Mouse (Mus musculus) CH12.LX (cell line): ENCODE results near the gene Dapk2. TPM values are rescaled to one million over a fixed set of nuclear protein-coding genes. Genes with fewer than 3 reads are reported as not detected.

Source experiments
- DNase-seq: peaks from one replicate; pipeline ENCODE4 v3.0.0-alpha.2; 2013; ENCODE audit errors: extremely low read depth
- H3K27ac ChIP-seq: 2 replicates; pipeline ENCODE4 v1.5.1; 2012; ENCODE audit warnings: low read depth, mild to moderate bottlenecking, control low read depth, moderate library complexity; ENCODE audit not compliant: insufficient read depth
- H3K27me3 ChIP-seq: replicated peaks from 2 replicates; pipeline ENCODE3; 2012; ENCODE audit warnings: inconsistent platforms
- H3K36me3 ChIP-seq, 2 experiments: replicated peaks in 1 of 2; 2 replicates each; pipeline versions ENCODE3 to v1.6.1; 2012; ENCODE audit warnings: inconsistent platforms in 1 of 2, low read length in 1 of 2, mild to moderate bottlenecking in 1 of 2, mixed read lengths in 1 of 2, moderate library complexity in 1 of 2; ENCODE audit not compliant: control insufficient read depth in 1 of 2, insufficient read depth in 1 of 2
- H3K4me1 ChIP-seq, 2 experiments: 2 replicates each; pipeline ENCODE4 v1.6.1; 2012; ENCODE audit warnings: inconsistent platforms in 1 of 2, moderate library complexity in 1 of 2; ENCODE audit not compliant: insufficient read depth in 2 of 2, control insufficient read depth in 1 of 2
- H3K4me2 ChIP-seq: 2 replicates; pipeline ENCODE4 v1.6.1; 2012; ENCODE audit warnings: low read depth, mild to moderate bottlenecking, control low read depth; ENCODE audit not compliant: poor library complexity, insufficient read depth, severe bottlenecking
- H3K4me3 ChIP-seq, 3 experiments: fragments of 150-350 bp in 1 of 3; sonication (generic) in 1 of 3; replicated peaks in 1 of 3; 2 replicates each; pipeline versions ENCODE3 to v1.5.1; 2011 to 2012; ENCODE audit warnings: low read depth in 2 of 3, low read length in 2 of 3, mild to moderate bottlenecking in 2 of 3, moderate library complexity in 2 of 3, control low read depth in 1 of 3, improper control_type of control experiment in 1 of 3, inconsistent platforms in 1 of 3, mixed read lengths in 1 of 3; ENCODE audit not compliant: poor library complexity in 1 of 3
- H3K79me2 ChIP-seq: replicated peaks from 2 replicates; pipeline ENCODE4 v1.6.1; 2012; ENCODE audit warnings: mild to moderate bottlenecking, moderate library complexity; ENCODE audit not compliant: control insufficient read depth, poor library complexity, insufficient read depth, severe bottlenecking; ENCODE audit errors: extremely low read depth
- H3K9ac ChIP-seq: 2 replicates; pipeline ENCODE4 v1.6.1; 2012; ENCODE audit warnings: low read depth, mild to moderate bottlenecking, control low read depth, moderate library complexity; ENCODE audit not compliant: insufficient read depth
- H3K9me3 ChIP-seq: replicated peaks from 2 replicates; pipeline ENCODE3; 2012; ENCODE audit warnings: low read length, inconsistent platforms, mixed read lengths
- ELF1 ChIP-seq: IDR thresholded peaks from 2 replicates; pipeline ENCODE4 v1.6.1; 2014; ENCODE audit warnings: low read depth, mild to moderate bottlenecking, inconsistent platforms, low read length, improper control_type of control experiment
- EP300 ChIP-seq: IDR thresholded peaks from 2 replicates; pipeline ENCODE4 v1.6.1; 2011; ENCODE audit warnings: low read length, improper control_type of control experiment
- ETS1 ChIP-seq: conservative IDR thresholded peaks from 2 replicates; pipeline ENCODE4 v1.6.1; 2012; ENCODE audit warnings: low read depth, mild to moderate bottlenecking, inconsistent platforms, low read length, improper control_type of control experiment, moderate library complexity
- GABPA ChIP-seq: IDR thresholded peaks from 2 replicates; pipeline ENCODE4 v1.6.1; 2012; ENCODE audit warnings: low read depth, low read length, improper control_type of control experiment, inconsistent platforms; ENCODE audit not compliant: insufficient replicate concordance
- HCFC1 ChIP-seq: IDR thresholded peaks from 2 replicates; pipeline ENCODE4 v1.6.1; 2012; ENCODE audit warnings: low read depth, mild to moderate bottlenecking, inconsistent platforms, low read length, improper control_type of control experiment
- IRF4 ChIP-seq: IDR thresholded peaks from 2 replicates; pipeline ENCODE4 v1.6.1; 2014; ENCODE audit warnings: low read depth, mild to moderate bottlenecking, inconsistent platforms, low read length, improper control_type of control experiment
- KAT2A ChIP-seq: IDR thresholded peaks from 2 replicates; pipeline ENCODE4 v1.6.1; 2012; ENCODE audit warnings: low read length, improper control_type of control experiment, inconsistent platforms; ENCODE audit not compliant: insufficient replicate concordance
- MAX ChIP-seq: IDR thresholded peaks from 2 replicates; pipeline ENCODE4 v1.6.1; 2011; ENCODE audit warnings: low read length, improper control_type of control experiment
- MEF2A ChIP-seq: IDR thresholded peaks from 2 replicates; pipeline ENCODE4 v1.6.1; 2014; ENCODE audit warnings: low read depth, mild to moderate bottlenecking, inconsistent platforms, low read length, improper control_type of control experiment, borderline replicate concordance
- MXI1 ChIP-seq: IDR thresholded peaks from 2 replicates; pipeline ENCODE4 v1.6.1; 2011; ENCODE audit warnings: mild to moderate bottlenecking, low read depth, low read length, improper control_type of control experiment
- NRF1 ChIP-seq: IDR thresholded peaks from 2 replicates; pipeline ENCODE4 v1.6.1; 2014; ENCODE audit warnings: low read depth, mild to moderate bottlenecking, inconsistent platforms, low read length, improper control_type of control experiment, moderate library complexity
- PAX5 ChIP-seq: IDR thresholded peaks from 2 replicates; pipeline ENCODE4 v1.6.1; 2012; ENCODE audit warnings: low read length, inconsistent platforms, mixed read lengths
- POLR2A ChIP-seq: IDR thresholded peaks from 2 replicates; pipeline ENCODE4 v1.6.1; 2011; ENCODE audit warnings: low read depth, mild to moderate bottlenecking, improper control_type of control experiment, low read length
- RAD21 ChIP-seq: IDR thresholded peaks from 2 replicates; pipeline ENCODE4 v1.6.1; 2011; ENCODE audit warnings: low read depth, mild to moderate bottlenecking, low read length, improper control_type of control experiment, moderate library complexity
- SMC3 ChIP-seq: IDR thresholded peaks from 2 replicates; pipeline ENCODE4 v1.6.1; 2011; ENCODE audit warnings: low read depth, low read length, improper control_type of control experiment
- TCF12 ChIP-seq: IDR thresholded peaks from 2 replicates; pipeline ENCODE4 v1.6.1; 2014; ENCODE audit warnings: low read depth, mild to moderate bottlenecking, inconsistent platforms, low read length, improper control_type of control experiment
- USF1 ChIP-seq: IDR thresholded peaks from 2 replicates; pipeline ENCODE4 v1.6.1; 2014; ENCODE audit warnings: low read depth, mild to moderate bottlenecking, inconsistent platforms, low read length, improper control_type of control experiment
- USF2 ChIP-seq: conservative IDR thresholded peaks from 2 replicates; pipeline ENCODE4 v1.6.1; 2011; ENCODE audit warnings: low read depth, low read length, improper control_type of control experiment
- ZC3H11A ChIP-seq: IDR thresholded peaks from 2 replicates; pipeline ENCODE4 v1.6.1; 2012; ENCODE audit warnings: low read depth, mild to moderate bottlenecking, inconsistent platforms, low read length, improper control_type of control experiment
- dilution Hi-C: fragments of 300-500 bp; cut with MboI; formaldehyde crosslinking; loops from 2 replicates; pipeline ENCODE4 v1.14.3; 2020; ENCODE audit warnings: low sequenced_read_pairs; ENCODE audit not compliant: extremely low pct_unique_long_range_greater_than_20kb, extremely low pct_ligation_motif_present
- in situ Hi-C: fragments of 300-500 bp; cut with MboI; formaldehyde crosslinking; loops from 3 replicates; pipeline ENCODE4 v1.14.3; 2019; ENCODE audit warnings: low sequenced_read_pairs, low pct_ligation_motif_present, low pct_unique_long_range_greater_than_20kb, mixed read lengths
- polyA plus RNA-seq: library from polyadenylated mRNA; unstranded; fragments of >175 nt; gene quantifications from 2 replicates; pipeline ENCODE4 v1.2.1, GENCODE M21; 2012; ENCODE audit warnings: low read depth; ENCODE audit not compliant: insufficient read length
- total RNA-seq, 2 experiments: library from RNA; depleted of rRNA; stranded (reverse); fragments of 300-350 nt in 1 of 2; fragments of >200 nt in 1 of 2; gene quantifications; 2 replicates each; pipeline ENCODE4 v1.2.3; 2012 to 2014

Dapk2 gene
- total and polyA plus RNA-seq, 3 experiments = 25.2 to 60.3 (median 39.0) TPM

- DNase-seq = no peak
- H3K9ac ChIP-seq = no peak overlapping the region
- peaks cover 0 to 39% of the 10 kb centered on the region in 2 experiments; a peak in 2 of 4 replicates for H3K4me1 ChIP-seq
- in situ Hi-C loops (loop anchor here (25.0 kb wide), 1 partner anchor 241 kb away; no protein-coding TSS in a partner anchor), dilution Hi-C loops (no loop called here)
- H3K27ac ChIP-seq = no peak overlapping the region
- no peaks in the 10 kb centered on the region; the same call in 1 of the 2 replicates for H3K79me2 ChIP-seq
- H3K9me3 ChIP-seq = no peaks in the 10 kb centered on the region
- peaks cover 14 to 88% of the 10 kb centered on the region in 2 experiments for H3K36me3 ChIP-seq
- TF ChIP-seq GABPA (no peak), MAX (no peak), MEF2A (no peak), RAD21 (no peak), TCF12 (no peak), SMC3 (no peak), POLR2A (no peak), MXI1 (no peak)
- no peak overlapping the region for H3K4me2 ChIP-seq
- H3K4me3 ChIP-seq = no peak overlapping the region
- no peaks in the 10 kb centered on the region for H3K27me3 ChIP-seq
Measured at GRCm38 (mm10) chr9:66171275-66171921, 13.4 kb downstream of the Dapk2 start.

- H3K36me3 ChIP-seq = peaks cover 14 to 88% of the 10 kb centered on the region in 2 experiments
- in situ Hi-C loops = loop anchor here (25.0 kb wide), 1 partner anchor 239 kb away; no protein-coding TSS in a partner anchor
Measured at GRCm38 (mm10) chr9:66173316-66173855, 15.4 kb downstream of the Dapk2 start.

More at GRCm38 (mm10) chr9:66173316-66173855, 15.4 kb downstream of the Dapk2 start:
- Histone ChIP-seq H3K9ac (no peak overlapping the region), H3K4me3 (no peak overlapping the region), H3K27ac (no peak overlapping the region), H3K9me3 (no peaks in the 10 kb centered on the region), H3K79me2 (no peaks in the 10 kb centered on the region; the same call in none of the 2 replicates), H3K27me3 (no peaks in the 10 kb centered on the region), H3K4me1 (peaks cover 3 to 35% of the 10 kb centered on the region in 2 experiments; a peak in 2 of 4 replicates), H3K4me2 (no peak overlapping the region)
- dilution Hi-C loops = no loop called here
- TF ChIP-seq HCFC1 = no peak
- TF ChIP-seq EP300 = no peak
- no peak for TF ChIP-seq USF2
- TF ChIP-seq USF1 = no peak
- no peak for TF ChIP-seq KAT2A
- TF ChIP-seq ELF1 = no peak
- no peak for TF ChIP-seq NRF1
- no peak for TF ChIP-seq ZC3H11A
- no peak for TF ChIP-seq POLR2A
- no peak for TF ChIP-seq PAX5
- TF ChIP-seq ETS1 = no peak
- TF ChIP-seq GABPA = no peak
- no peak for TF ChIP-seq MXI1
- no peak for TF ChIP-seq IRF4
- DNase-seq = no peak
